Mouse (Mus musculus) ovary, adult 2 months (tissue): ENCODE measurements around the gene Fndc1. TPM values are rescaled to one million over a fixed set of nuclear protein-coding genes. Genes with fewer than 3 reads are reported as not detected.

Experiments used
- polyA plus RNA-seq: library from polyadenylated mRNA; depleted of rRNA; stranded (reverse); fragments of >200 nt; gene quantifications from 2 replicates; pipeline ENCODE4 v1.2.3, GENCODE M21; 2012; rRNA removed

The Fndc1 gene
- 7.5 and 11.7 TPM in 2 replicates for polyA plus RNA-seq

GRCm38 (mm10) chr17:7826819-7827515, at the start of gene Fndc1:
TSS of gene Fndc1 (minus strand) at chr17:7827302.

Other genes starting within 250 kb of the Fndc1 start
- 11.1 and 12.1 TPM in 2 replicates for gene Tagap, start 98.7 kb upstream of the Fndc1 start, polyA plus RNA-seq
- gene Rsph3a, start 118.3 kb upstream of the Fndc1 start, polyA plus RNA-seq, result 127 and 133 TPM in 2 replicates